Mouse (Mus musculus) urinary bladder, adult 2 months (tissue): ENCODE data around the gene Col19a1. TPM values are rescaled to one million over a fixed set of nuclear protein-coding genes. Genes with fewer than 3 reads are reported as not detected.
"Not testable (repeated sequence)": the region's sequence is repeated elsewhere in the genome, so short reads cannot be mapped to it uniquely, and the experiment has no call there.

Experiments used
- DNase-seq: peaks from one replicate; pipeline ENCODE4 v3.0.0; 2022; ENCODE audit warnings: low spot score
- polyA plus RNA-seq: library from polyadenylated mRNA; depleted of rRNA; stranded (reverse); fragments of >200 nt; gene quantifications from 2 replicates; pipeline ENCODE4 v1.2.3, GENCODE M21; 2012; rRNA removed

Col19a1 gene
- polyA plus RNA-seq: 0.70 and 1.0 TPM in 2 replicates

GRCm38 (mm10) chr1:24587141-24587541 is at the start of gene Col19a1:
Gene Col19a1, minus strand, starts transcription at chr1:24587472.
- no peak for DNase-seq

GRCm38 (mm10) chr1:24633553-24634132 is 46.4 kb upstream of the Col19a1 start:
- DNase-seq: no peak

- DNase-seq: not testable (repeated sequence)
Observed at GRCm38 (mm10) chr1:24612556-24612955, 25.3 kb upstream of the Col19a1 start.

- DNase-seq: no peak
Observed at GRCm38 (mm10) chr1:24595096-24595495, 7.8 kb upstream of the Col19a1 start.

- no peak for DNase-seq
Observed at GRCm38 (mm10) chr1:24586370-24587140, 717 bp downstream of the Col19a1 start.

GRCm38 (mm10) chr1:24572602-24573001 is 14.7 kb downstream of the Col19a1 start:
- no peak for DNase-seq

- no peak for DNase-seq
Observed at GRCm38 (mm10) chr1:24564113-24564512, 23.2 kb downstream of the Col19a1 start.

- no peak for DNase-seq
Observed at GRCm38 (mm10) chr1:24558005-24558404, 29.3 kb downstream of the Col19a1 start.

- no peak for DNase-seq
Observed at GRCm38 (mm10) chr1:24553462-24553861, 33.8 kb downstream of the Col19a1 start.

GRCm38 (mm10) chr1:24550560-24551280 is 36.6 kb downstream of the Col19a1 start:
- no peak for DNase-seq

GRCm38 (mm10) chr1:24550031-24550430 is 37.2 kb downstream of the Col19a1 start:
- no peak for DNase-seq

GRCm38 (mm10) chr1:24549050-24549449 is 38.2 kb downstream of the Col19a1 start:
- no peak for DNase-seq

GRCm38 (mm10) chr1:24547574-24547973 is 39.7 kb downstream of the Col19a1 start:
- no peak for DNase-seq

- no peak for DNase-seq
Observed at GRCm38 (mm10) chr1:24539852-24540251, 47.4 kb downstream of the Col19a1 start.

GRCm38 (mm10) chr1:24527194-24527593 is 60.1 kb downstream of the Col19a1 start:
- no peak for DNase-seq

GRCm38 (mm10) chr1:24517462-24517861 is 69.8 kb downstream of the Col19a1 start:
- DNase-seq: no peak

- DNase-seq: no peak
Observed at GRCm38 (mm10) chr1:24515341-24515740, 71.9 kb downstream of the Col19a1 start.

GRCm38 (mm10) chr1:24511536-24511935 is 75.7 kb downstream of the Col19a1 start:
- no peak for DNase-seq

- DNase-seq: no peak
Observed at GRCm38 (mm10) chr1:24495400-24495799, 91.9 kb downstream of the Col19a1 start.

GRCm38 (mm10) chr1:24484161-24484560 is 103.1 kb downstream of the Col19a1 start:
- DNase-seq: no peak

- no peak for DNase-seq
Observed at GRCm38 (mm10) chr1:24471096-24471710, 116.1 kb downstream of the Col19a1 start.

GRCm38 (mm10) chr1:24470633-24471032 is 116.6 kb downstream of the Col19a1 start:
- no peak for DNase-seq
